11 mouse cellular contexts compared by ENCODE assay signal in genomic region chr15:103301547-103302340, GRCm38 (mm10). TPM values are rescaled to one million over a fixed set of nuclear protein-coding genes. Genes with fewer than 3 reads are reported as not detected.
DNase-seq lines count a peak whose midpoint lies in the region; ATAC-seq and TF ChIP-seq lines count a peak whose summit lies in the region.
"Had no signal": no experiment of that assay in that cellular context is flagged by ENCODE, and none has a peak within 500 bp of the region (broad histone marks: within the 10 kb centered on the region; RNA-seq: fewer than 3 reads in every experiment).

No protein-coding gene starts in this region.

- peak overlapping the region; percentile 82 for H3K27ac ChIP-seq in lung, embryonic 16.5 days (ENCODE audit: low read length)
- H3K27ac ChIP-seq in forebrain, embryonic 15.5 days (replicated peaks): peak overlapping the region; percentile 96
- peak overlapping the region; percentile 45 for H3K27ac ChIP-seq in liver, embryonic 12.5 days
- peak overlapping the region; percentile 25 for H3K27ac ChIP-seq in stomach, postnatal 0 days (replicated peaks)
- H3K27ac ChIP-seq in thymus, adult 2 months (ENCODE audit: control insufficient read depth, insufficient read depth, low read length): no peak overlapping the region

- no peaks in the 10 kb centered on the region for H3K27me3 ChIP-seq in lung, embryonic 16.5 days (ENCODE audit: control insufficient read depth, insufficient read depth, low read depth, low read length)
- no peaks in the 10 kb centered on the region for H3K27me3 ChIP-seq in forebrain, embryonic 15.5 days
- peaks cover 50% of the 10 kb centered on the region for H3K27me3 ChIP-seq in liver, embryonic 12.5 days (replicated peaks)
- no peaks in the 10 kb centered on the region for H3K27me3 ChIP-seq in stomach, postnatal 0 days (ENCODE audit: control insufficient read depth, insufficient read depth, low read length)
- no peaks in the 10 kb centered on the region for H3K27me3 ChIP-seq in thymus, adult 2 months (ENCODE audit: control insufficient read depth, insufficient read depth, low read length)

- WGBS in lung, embryonic 16.5 days: 33% methylated on average over 5 of the region's 5 CpGs
- WGBS in lung, adult 2 months: 48% methylated on average over 5 of the region's 5 CpGs
- 37% methylated on average over 5 of the region's 5 CpGs for WGBS in forebrain, embryonic 15.5 days
- WGBS in liver, embryonic 12.5 days (ENCODE audit: insufficient replicate concordance): 28% methylated on average over 5 of the region's 5 CpGs
- WGBS in stomach, postnatal 0 days: 41% methylated on average over 5 of the region's 5 CpGs
- 78% methylated on average over 5 of the region's 5 CpGs for WGBS in thymus, adult 2 months

- H3K9ac ChIP-seq in lung, embryonic 16.5 days (ENCODE audit: low read length): peak overlapping the region; percentile 33
- 0 out of 2 replicates have a peak overlapping the region, but pooled peaks have one; percentile 16 for H3K9ac ChIP-seq in forebrain, embryonic 15.5 days (replicated peaks)
- H3K9ac ChIP-seq in liver, embryonic 12.5 days: no peak overlapping the region
- no peak overlapping the region for H3K9ac ChIP-seq in stomach, postnatal 0 days (ENCODE audit: low read length)

- no peak for TF ChIP-seq EP300 in stomach, postnatal 0 days (optimal IDR thresholded peaks at IDR 0.05)

- H3K9me3 ChIP-seq in lung, embryonic 16.5 days (ENCODE audit: control insufficient read depth, low read length): no peaks in the 10 kb centered on the region
- H3K9me3 ChIP-seq in forebrain, embryonic 15.5 days: no peaks in the 10 kb centered on the region
- H3K9me3 ChIP-seq in liver, embryonic 12.5 days (replicated peaks): no peaks in the 10 kb centered on the region
- no peaks in the 10 kb centered on the region for H3K9me3 ChIP-seq in stomach, postnatal 0 days (ENCODE audit: control insufficient read depth, low read length)

- H3K4me2 ChIP-seq in lung, embryonic 16.5 days (ENCODE audit: low read depth, low read length): no peak overlapping the region
- H3K4me2 ChIP-seq in forebrain, embryonic 15.5 days (replicated peaks): no peak overlapping the region
- H3K4me2 ChIP-seq in liver, embryonic 12.5 days: no peak overlapping the region
- no peak overlapping the region for H3K4me2 ChIP-seq in stomach, postnatal 0 days (replicated peaks; ENCODE audit: low read depth)

- no peak for TF ChIP-seq POLR2A in lung, adult 2 months (IDR thresholded peaks at IDR 0.05; ENCODE audit: borderline replicate concordance, extremely low read depth, low read depth, low read length)
- no peak for TF ChIP-seq POLR2A in thymus, adult 2 months (IDR thresholded peaks at IDR 0.05; ENCODE audit: control insufficient read depth, extremely low read depth, insufficient read depth, low read length, poor library complexity)

- H3K4me1 ChIP-seq in lung, embryonic 16.5 days (replicated peaks; ENCODE audit: control insufficient read depth, insufficient read depth, low read length): peaks cover 70% of the 10 kb centered on the region
- peaks cover 10% of the 10 kb centered on the region for H3K4me1 ChIP-seq in lung, adult 2 months (ENCODE audit: control insufficient read depth, insufficient read depth, low read length)
- peaks cover 88% of the 10 kb centered on the region for H3K4me1 ChIP-seq in forebrain, embryonic 15.5 days
- peaks cover 65% of the 10 kb centered on the region for H3K4me1 ChIP-seq in liver, embryonic 12.5 days
- H3K4me1 ChIP-seq in stomach, postnatal 0 days (replicated peaks; ENCODE audit: control insufficient read depth, insufficient read depth): peaks cover 10% of the 10 kb centered on the region
- peaks cover 9% of the 10 kb centered on the region for H3K4me1 ChIP-seq in thymus, adult 2 months (replicated peaks; ENCODE audit: control insufficient read depth, insufficient read depth, low read length)

- no peak for TF ChIP-seq CTCF in lung, adult 2 months (IDR thresholded peaks at IDR 0.05; ENCODE audit: insufficient read depth, low read length)
- TF ChIP-seq CTCF in stomach, postnatal 0 days (IDR thresholded peaks at IDR 0.05; ENCODE audit: low read depth): no peak
- TF ChIP-seq CTCF in thymus, adult 2 months (IDR thresholded peaks at IDR 0.05; ENCODE audit: borderline replicate concordance, control insufficient read depth, extremely low read depth, insufficient read depth, low read length, poor library complexity): no peak

- ATAC-seq in lung, embryonic 16.5 days (ENCODE audit: low read depth): no peak
- no peak for ATAC-seq in forebrain, embryonic 15.5 days (replicated peaks)
- ATAC-seq in liver, embryonic 12.5 days: no peak
- ATAC-seq in stomach, postnatal 0 days (ENCODE audit: low FRiP score, low TSS enrichment): no peak

- DNase-seq in lung, adult 2 months: no peak
- DNase-seq in stomach, postnatal 0 days (ENCODE audit: low spot score): no peak
- no peak for DNase-seq in c-Kit-positive CD71-positive TER-119-positive erythroid progenitor cells, embryonic 14.5 days (ENCODE audit: low spot score)
- no peak for DNase-seq in ovary, adult 18-20 months (ENCODE audit: low spot score)
- no peak for DNase-seq in thymus, adult 2 months
- DNase-seq: cerebellum, adult 9-10 months; lung, postnatal 14 days; right cerebral cortex, postnatal 4 days had no signal

- H3K36me3 ChIP-seq in lung, embryonic 16.5 days (ENCODE audit: control insufficient read depth, insufficient read depth, low read length): peaks cover under 1% of the 10 kb centered on the region
- peaks cover 4% of the 10 kb centered on the region; the same call in 1 of the 2 replicates for H3K36me3 ChIP-seq in forebrain, embryonic 15.5 days
- H3K36me3 ChIP-seq in liver, embryonic 12.5 days: peaks cover 36% of the 10 kb centered on the region
- H3K36me3 ChIP-seq in stomach, postnatal 0 days (ENCODE audit: control insufficient read depth, insufficient read depth, low read length): peaks cover 5% of the 10 kb centered on the region
- peaks cover 21% of the 10 kb centered on the region for H3K36me3 ChIP-seq in thymus, adult 2 months (ENCODE audit: control insufficient read depth, insufficient read depth, low read length)

- H3K4me3 ChIP-seq in lung, embryonic 16.5 days (ENCODE audit: low read length): no peak overlapping the region
- H3K4me3 ChIP-seq in lung, adult 2 months (replicated peaks; ENCODE audit: extremely low read depth, low read depth, low read length): no peak overlapping the region
- H3K4me3 ChIP-seq in forebrain, embryonic 15.5 days: no peak overlapping the region
- H3K4me3 ChIP-seq in liver, embryonic 12.5 days: no peak overlapping the region
- H3K4me3 ChIP-seq in stomach, postnatal 0 days (ENCODE audit: low read depth, low read length): no peak overlapping the region
- no peak overlapping the region for H3K4me3 ChIP-seq in thymus, adult 2 months (ENCODE audit: control insufficient read depth, insufficient read depth, low read length)

RNA-seq across cellular contexts. Expression of gene Gpr84, which starts 8.7 kb away (rescaled TPM):
- polyA plus RNA-seq in lung, embryonic 16.5 days (2015; fragmentation: Nextera tagmentation; extraction: Ambion mirVana): 0.44 TPM in 1 of 2 replicates, not detected in the other
- polyA plus RNA-seq in lung, adult 2 months (2012; rRNA removed): 0.08 and 0.22 TPM in 2 replicates
- polyA plus RNA-seq in forebrain, embryonic 15.5 days (2015; fragmentation: Nextera tagmentation; extraction: Ambion mirVana): 0.28 and 0.37 TPM in 2 replicates
- 0.75 and 0.78 TPM in 2 replicates for polyA plus RNA-seq in liver, embryonic 12.5 days (2016; fragmentation: Nextera tagmentation; extraction: Ambion mirVana)
- polyA plus RNA-seq in stomach, postnatal 0 days (2015; fragmentation: Nextera tagmentation; extraction: Ambion mirVana): 0.30 and 0.46 TPM in 2 replicates
- polyA plus RNA-seq in thymus, adult 2 months (2012; rRNA removed): 0.28 and 0.45 TPM in 2 replicates

RNA-seq across cellular contexts. Expression of gene Copz1, which starts 29.2 kb away (rescaled TPM):
- 282 and 290 TPM in 2 replicates for polyA plus RNA-seq in lung, embryonic 16.5 days (2015; fragmentation: Nextera tagmentation; extraction: Ambion mirVana)
- 55.1 and 86.2 TPM in 2 replicates for polyA plus RNA-seq in lung, adult 2 months (2012; rRNA removed)
- 215 and 220 TPM in 2 replicates for polyA plus RNA-seq in forebrain, embryonic 15.5 days (2015; fragmentation: Nextera tagmentation; extraction: Ambion mirVana)
- 246 and 250 TPM in 2 replicates for polyA plus RNA-seq in liver, embryonic 12.5 days (2016; fragmentation: Nextera tagmentation; extraction: Ambion mirVana)
- 159 and 168 TPM in 2 replicates for polyA plus RNA-seq in stomach, postnatal 0 days (2015; fragmentation: Nextera tagmentation; extraction: Ambion mirVana)
- 106 and 124 TPM in 2 replicates for polyA plus RNA-seq in thymus, adult 2 months (2012; rRNA removed)

RNA-seq across cellular contexts. Expression of gene Zfp385a, which starts 38.1 kb away (rescaled TPM):
- 7.6 and 8.6 TPM in 2 replicates for polyA plus RNA-seq in lung, embryonic 16.5 days (2015; fragmentation: Nextera tagmentation; extraction: Ambion mirVana)
- polyA plus RNA-seq in lung, adult 2 months (2012; rRNA removed): 9.9 and 11.7 TPM in 2 replicates
- polyA plus RNA-seq in forebrain, embryonic 15.5 days (2015; fragmentation: Nextera tagmentation; extraction: Ambion mirVana): 12.7 and 13.0 TPM in 2 replicates
- polyA plus RNA-seq in liver, embryonic 12.5 days (2016; fragmentation: Nextera tagmentation; extraction: Ambion mirVana): 7.7 and 8.2 TPM in 2 replicates
- polyA plus RNA-seq in stomach, postnatal 0 days (2015; fragmentation: Nextera tagmentation; extraction: Ambion mirVana): 6.0 and 7.4 TPM in 2 replicates
- polyA plus RNA-seq in thymus, adult 2 months (2012; rRNA removed): 18.6 and 20.7 TPM in 2 replicates

RNA-seq across cellular contexts. Expression of gene Nfe2, which starts 43.5 kb away (rescaled TPM):
- polyA plus RNA-seq in lung, embryonic 16.5 days (2015; fragmentation: Nextera tagmentation; extraction: Ambion mirVana): 4.3 and 6.9 TPM in 2 replicates
- polyA plus RNA-seq in lung, adult 2 months (2012; rRNA removed): 7.7 and 14.1 TPM in 2 replicates
- 0.38 and 0.63 TPM in 2 replicates for polyA plus RNA-seq in forebrain, embryonic 15.5 days (2015; fragmentation: Nextera tagmentation; extraction: Ambion mirVana)
- polyA plus RNA-seq in liver, embryonic 12.5 days (2016; fragmentation: Nextera tagmentation; extraction: Ambion mirVana): 168 TPM in 2 replicates
- 0.50 and 0.70 TPM in 2 replicates for polyA plus RNA-seq in stomach, postnatal 0 days (2015; fragmentation: Nextera tagmentation; extraction: Ambion mirVana)
- 4.9 and 7.3 TPM in 2 replicates for polyA plus RNA-seq in thymus, adult 2 months (2012; rRNA removed)

Comparison
In these comparisons a context has a peak if more than half of its experiments do, and no peak if none do; other contexts are left out.
1. H3K9ac ChIP-seq: peak in lung, embryonic 16.5 days (single experiment) and forebrain, embryonic 15.5 days (single experiment); none in liver, embryonic 12.5 days (single experiment) and stomach, postnatal 0 days (single experiment).